Mouse (Mus musculus) erythroblast, embryonic 14.5 days (primary cell): ENCODE results near the gene Zic1.

Experiments used
- GATA1 ChIP-seq: IDR thresholded peaks from 2 replicates; pipeline ENCODE4 v1.6.1; 2012; ENCODE audit warnings: low read length, inconsistent platforms, mixed read lengths
- TAL1 ChIP-seq: IDR thresholded peaks from 3 replicates; pipeline ENCODE4 v1.6.1; 2012; ENCODE audit warnings: low read length, inconsistent platforms, mixed read lengths

GRCm38 (mm10) chr9:91385561-91386430, 20.2 kb upstream of the Zic1 start:
- TF ChIP-seq GATA1, result no peak
- no peak for TF ChIP-seq TAL1
